8 mouse cellular contexts compared by ENCODE assay signal in genomic region chr12:32061090-32061930, GRCm38 (mm10). TPM values are rescaled to one million over a fixed set of nuclear protein-coding genes. Genes with fewer than 3 reads are reported as not detected.
A peak's percentile ranks its signal among the peaks of the same experiment; 100 is the strongest.
DNase-seq lines count a peak whose midpoint lies in the region; ATAC-seq and TF ChIP-seq lines count a peak whose summit lies in the region.

TSS of gene Prkar2b (minus strand) at chr12:32061296.

- no peak for TF ChIP-seq EP300 in CH12.LX (IDR thresholded peaks at IDR 0.05; ENCODE audit: low read length)
- TF ChIP-seq EP300 in heart, postnatal 0 days (IDR thresholded peaks at IDR 0.05; ENCODE audit: low read depth): no peak

- H3K27ac ChIP-seq in CH12.LX (ENCODE audit: insufficient read depth, low read depth): peak within 1 kb of the TSS; percentile 18; the same call in 1 of the 2 replicates
- peak within 1 kb of the TSS; percentile 98 for H3K27ac ChIP-seq in forebrain, embryonic 12.5 days
- H3K27ac ChIP-seq in heart, postnatal 0 days (ENCODE audit: low read depth): peak within 1 kb of the TSS; percentile 18; the same call in 1 of the 2 replicates
- H3K27ac ChIP-seq in liver, embryonic 16.5 days (ENCODE audit: low read length): peak within 1 kb of the TSS; percentile 97
- H3K27ac ChIP-seq in neural tube, embryonic 13.5 days (replicated peaks): peak within 1 kb of the TSS; percentile 99
- peak within 1 kb of the TSS; percentile 80 for H3K27ac ChIP-seq in testis, adult 2 months (ENCODE audit: control insufficient read depth, insufficient read depth, low read depth, low read length)

- peak; percentile 81 for TF ChIP-seq POLR2A in CH12.LX (IDR thresholded peaks at IDR 0.05; ENCODE audit: low read depth, low read length)
- peak; percentile 48; the same call in 1 of the 2 replicates for TF ChIP-seq POLR2A in testis, adult 2 months (IDR thresholded peaks at IDR 0.05; ENCODE audit: control insufficient read depth, low read depth, low read length)

- H3K79me2 ChIP-seq in CH12.LX (replicated peaks; ENCODE audit: control insufficient read depth, extremely low read depth, insufficient read depth, poor library complexity, severe bottlenecking): no peaks in the 10 kb centered on the region

- peak within 1 kb of the TSS; percentile 63 for H3K9ac ChIP-seq in CH12.LX (ENCODE audit: insufficient read depth, low read depth)
- H3K9ac ChIP-seq in forebrain, embryonic 12.5 days: peak within 1 kb of the TSS; percentile 91
- peak within 1 kb of the TSS; percentile 45 for H3K9ac ChIP-seq in heart, postnatal 0 days (replicated peaks; ENCODE audit: low read depth, low read length)
- peak within 1 kb of the TSS; percentile 99 for H3K9ac ChIP-seq in liver, embryonic 16.5 days (ENCODE audit: low read depth, low read length)
- H3K9ac ChIP-seq in neural tube, embryonic 13.5 days: peak within 1 kb of the TSS; percentile 98

- no peaks in the 10 kb centered on the region for H3K36me3 ChIP-seq in CH12.LX (replicated peaks in 1 of 2; ENCODE audit: control insufficient read depth in 1 of 2, insufficient read depth in 1 of 2, low read length in 1 of 2)
- H3K36me3 ChIP-seq in forebrain, embryonic 12.5 days (replicated peaks): no peaks in the 10 kb centered on the region
- H3K36me3 ChIP-seq in heart, postnatal 0 days (replicated peaks; ENCODE audit: control insufficient read depth, insufficient read depth, low read length): no peaks in the 10 kb centered on the region
- H3K36me3 ChIP-seq in liver, embryonic 16.5 days (ENCODE audit: control insufficient read depth, insufficient read depth): no peaks in the 10 kb centered on the region
- no peaks in the 10 kb centered on the region for H3K36me3 ChIP-seq in neural tube, embryonic 13.5 days
- H3K36me3 ChIP-seq in testis, adult 2 months (ENCODE audit: control insufficient read depth, insufficient read depth, low read length): no peaks in the 10 kb centered on the region

- H3K4me1 ChIP-seq in CH12.LX (ENCODE audit: control insufficient read depth in 1 of 2, insufficient read depth in 2 of 2): peaks cover 7 to 23% of the 10 kb centered on the region in 2 experiments
- peaks cover 31% of the 10 kb centered on the region for H3K4me1 ChIP-seq in forebrain, embryonic 12.5 days
- 0 out of 2 replicates have a peak, but pooled peaks cover 6% of the 10 kb centered on the region for H3K4me1 ChIP-seq in heart, postnatal 0 days (ENCODE audit: control insufficient read depth, insufficient read depth)
- H3K4me1 ChIP-seq in liver, embryonic 16.5 days (ENCODE audit: control insufficient read depth, low read depth, low read length): peaks cover 27% of the 10 kb centered on the region
- H3K4me1 ChIP-seq in neural tube, embryonic 13.5 days (replicated peaks): peaks cover 38% of the 10 kb centered on the region
- H3K4me1 ChIP-seq in testis, adult 2 months (ENCODE audit: control insufficient read depth, insufficient read depth, low read length): peaks cover 5% of the 10 kb centered on the region

- TF ChIP-seq CTCF in CH12.LX (conservative IDR thresholded peaks at IDR 0.05 in 1 of 2, IDR thresholded peaks at IDR 0.05 in 1 of 2; ENCODE audit: low read depth in 2 of 2, low read length in 2 of 2): no peak
- TF ChIP-seq CTCF in heart, postnatal 0 days (IDR thresholded peaks at IDR 0.05; ENCODE audit: low read depth): no peak
- TF ChIP-seq CTCF in testis, adult 2 months (IDR thresholded peaks at IDR 0.05; ENCODE audit: control insufficient read depth, insufficient read depth, insufficient replicate concordance, low read depth, low read length): no peak

- peak; percentile 96 for ATAC-seq in forebrain, embryonic 12.5 days (ENCODE audit: low FRiP score)
- ATAC-seq in heart, postnatal 0 days (ENCODE audit: insufficient read depth, low read depth): peak; percentile 90
- ATAC-seq in liver, embryonic 16.5 days (ENCODE audit: low read depth): peak; percentile 93
- ATAC-seq in neural tube, embryonic 13.5 days (ENCODE audit: low read depth): peak; percentile 94

- peak within 1 kb of the TSS; percentile 87 for H3K4me2 ChIP-seq in CH12.LX (ENCODE audit: insufficient read depth, low read depth, poor library complexity, severe bottlenecking)
- peak within 1 kb of the TSS; percentile 71 for H3K4me2 ChIP-seq in forebrain, embryonic 12.5 days
- H3K4me2 ChIP-seq in heart, postnatal 0 days (ENCODE audit: low read depth, low read length): peak within 1 kb of the TSS; percentile 88
- H3K4me2 ChIP-seq in liver, embryonic 16.5 days (ENCODE audit: low read depth, low read length): peak within 1 kb of the TSS; percentile 89
- H3K4me2 ChIP-seq in neural tube, embryonic 13.5 days: peak within 1 kb of the TSS; percentile 65

- H3K27me3 ChIP-seq in CH12.LX (replicated peaks): peaks cover 9% of the 10 kb centered on the region
- no peaks in the 10 kb centered on the region for H3K27me3 ChIP-seq in forebrain, embryonic 12.5 days
- H3K27me3 ChIP-seq in heart, postnatal 0 days (ENCODE audit: control insufficient read depth, insufficient read depth, low read length): no peaks in the 10 kb centered on the region
- H3K27me3 ChIP-seq in liver, embryonic 16.5 days (ENCODE audit: control insufficient read depth, insufficient read depth, low read depth, low read length): no peaks in the 10 kb centered on the region
- H3K27me3 ChIP-seq in neural tube, embryonic 13.5 days: no peaks in the 10 kb centered on the region
- no peaks in the 10 kb centered on the region for H3K27me3 ChIP-seq in testis, adult 2 months (ENCODE audit: control insufficient read depth, insufficient read depth, low read length)

- in situ Hi-C loops in CH12.LX (cut with MboI; ENCODE audit: low pct_ligation_motif_present, low pct_unique_long_range_greater_than_20kb, low sequenced_read_pairs): no loop called here

- DNase-seq in CH12.LX (ENCODE audit: extremely low read depth): peak; percentile 78
- peak; percentile 76 for DNase-seq in c-Kit-positive CD71-positive TER-119-negative erythroid progenitor cells, embryonic 14.5 days (ENCODE audit: low read depth)
- DNase-seq in heart, postnatal 0 days (ENCODE audit: low spot score): peak; percentile 80
- peak; percentile 90 to 94 for DNase-seq in kidney, postnatal 4 days

- H3K9me3 ChIP-seq in CH12.LX (replicated peaks; ENCODE audit: low read length): no peaks in the 10 kb centered on the region
- no peaks in the 10 kb centered on the region for H3K9me3 ChIP-seq in forebrain, embryonic 12.5 days
- no peaks in the 10 kb centered on the region for H3K9me3 ChIP-seq in heart, postnatal 0 days (replicated peaks; ENCODE audit: control insufficient read depth, low read length)
- no peaks in the 10 kb centered on the region for H3K9me3 ChIP-seq in liver, embryonic 16.5 days (replicated peaks; ENCODE audit: control insufficient read depth, low read length)
- no peaks in the 10 kb centered on the region for H3K9me3 ChIP-seq in neural tube, embryonic 13.5 days

- dilution Hi-C loops in CH12.LX (cut with MboI; ENCODE audit: extremely low pct_ligation_motif_present, extremely low pct_unique_long_range_greater_than_20kb, low sequenced_read_pairs): no loop called here

- under 1% methylated on average over 51 of the region's 64 CpGs for WGBS in forebrain, embryonic 12.5 days
- WGBS in heart, postnatal 0 days: under 1% methylated on average over 57 of the region's 64 CpGs
- WGBS in liver, embryonic 16.5 days (ENCODE audit: insufficient replicate concordance): under 1% methylated on average over 44 of the region's 64 CpGs
- under 1% methylated on average over 61 of the region's 64 CpGs for WGBS in neural tube, embryonic 13.5 days

- no peak for TF ChIP-seq RAD21 in CH12.LX (IDR thresholded peaks at IDR 0.05; ENCODE audit: low read depth, low read length)

- peak within 1 kb of the TSS; percentile 34 to 83 (median 56) for H3K4me3 ChIP-seq in CH12.LX (replicated peaks in 1 of 3; ENCODE audit: low read depth in 2 of 3, low read length in 2 of 3, poor library complexity in 1 of 3)
- H3K4me3 ChIP-seq in forebrain, embryonic 12.5 days (replicated peaks): peak within 1 kb of the TSS; percentile 83
- peak within 1 kb of the TSS; percentile 70 for H3K4me3 ChIP-seq in heart, postnatal 0 days (ENCODE audit: low read depth, low read length)
- H3K4me3 ChIP-seq in liver, embryonic 16.5 days (ENCODE audit: low read depth, low read length): peak within 1 kb of the TSS; percentile 93
- H3K4me3 ChIP-seq in neural tube, embryonic 13.5 days: peak within 1 kb of the TSS; percentile 92
- peak within 1 kb of the TSS; percentile 93 for H3K4me3 ChIP-seq in testis, adult 2 months (ENCODE audit: control insufficient read depth, low read depth, low read length)

TF ChIP-seq in CH12.LX, 34 proteins besides CTCF, POLR2A, EP300 and RAD21 (continues in another document):
- peak; percentile 48 for TF ChIP-seq MAX (IDR thresholded peaks at IDR 0.05; ENCODE audit: low read length)
- TF ChIP-seq NRF1 (IDR thresholded peaks at IDR 0.05; ENCODE audit: low read depth, low read length): peak; percentile 46; the same call in 1 of the 2 replicates
- TF ChIP-seq PAX5 (IDR thresholded peaks at IDR 0.05; ENCODE audit: low read length): no peak
- TF ChIP-seq MAFK (IDR thresholded peaks at IDR 0.05; ENCODE audit: insufficient replicate concordance, low read length): no peak
- no peak for TF ChIP-seq MYC (IDR thresholded peaks at IDR 0.05; ENCODE audit: low read depth, low read length)
- no peak for TF ChIP-seq CHD1 (IDR thresholded peaks at IDR 0.05; ENCODE audit: low read depth, low read length)
- no peak for TF ChIP-seq ZNF384 (IDR thresholded peaks at IDR 0.05; ENCODE audit: low read depth, low read length)
- no peak for TF ChIP-seq TBP (conservative IDR thresholded peaks at IDR 0.05; ENCODE audit: low read depth, low read length)
- TF ChIP-seq KAT2A (IDR thresholded peaks at IDR 0.05; ENCODE audit: insufficient replicate concordance, low read length): no peak
- TF ChIP-seq ZKSCAN1 (IDR thresholded peaks at IDR 0.05; ENCODE audit: borderline replicate concordance, low read depth, low read length): no peak
- TF ChIP-seq MEF2A (IDR thresholded peaks at IDR 0.05; ENCODE audit: borderline replicate concordance, low read depth, low read length): no peak; the same call in 1 of the 2 replicates
- no peak for TF ChIP-seq POLR2AphosphoS2 (IDR thresholded peaks at IDR 0.05; ENCODE audit: low read depth, low read length)
- TF ChIP-seq USF1 (IDR thresholded peaks at IDR 0.05; ENCODE audit: low read depth, low read length): peak; percentile 94
- no peak for TF ChIP-seq JUN (IDR thresholded peaks at IDR 0.05; ENCODE audit: insufficient read depth, low read depth, low read length)

RNA-seq across cellular contexts. Expression of gene Prkar2b, which starts in this region (rescaled TPM):
- 2.4 and 2.5 TPM in 2 replicates for total RNA-seq in CH12.LX (2012; rRNA removed)
- 6.1 and 6.3 TPM in 2 replicates for total RNA-seq in CH12.LX (2014; rRNA removed)
- 2.9 and 4.9 TPM in 2 replicates for polyA plus RNA-seq in CH12.LX (2012; ENCODE audit: insufficient read length, low read depth)
- polyA plus RNA-seq in forebrain, embryonic 12.5 days (2016; fragmentation: Nextera tagmentation; extraction: Ambion mirVana): 66.7 and 68.4 TPM in 2 replicates
- total RNA-seq in heart, postnatal 0 days (2014; rRNA removed; ENCODE audit: low replicate concordance): 1.8 TPM in 1 of 2 replicates, not detected in the other
- 2.6 TPM in 2 replicates for polyA plus RNA-seq in heart, postnatal 0 days (2015; fragmentation: Nextera tagmentation; extraction: Ambion mirVana)
- polyA plus RNA-seq in liver, embryonic 16.5 days (2015; fragmentation: Nextera tagmentation; extraction: Ambion mirVana): 51.1 and 53.8 TPM in 2 replicates
- polyA plus RNA-seq in neural tube, embryonic 13.5 days (2015; fragmentation: Nextera tagmentation; extraction: Ambion mirVana): 95.9 and 101 TPM in 2 replicates
- 3.3 and 3.5 TPM in 2 replicates for polyA plus RNA-seq in testis, adult 2 months (2012; rRNA removed)

Comparison
In these comparisons a context has a peak if more than half of its experiments do, and no peak if none do; other contexts are left out.
1. Peak in every context shown above with its lines: DNase-seq, ATAC-seq, H3K4me3 ChIP-seq and H3K27ac ChIP-seq.
2. H3K27ac ChIP-seq: peak in every context shown above with its lines; median percentile 99 in neural tube, embryonic 13.5 days; 98 in forebrain, embryonic 12.5 days; 97 in liver, embryonic 16.5 days; 80 in testis, adult 2 months; 18 in CH12.LX; 18 in heart, postnatal 0 days.
3. H3K9ac ChIP-seq: peak in every context shown above with its lines; median percentile 99 in liver, embryonic 16.5 days; 98 in neural tube, embryonic 13.5 days; 91 in forebrain, embryonic 12.5 days; 63 in CH12.LX; 45 in heart, postnatal 0 days.